Mouse (Mus musculus): ENCODE measurements around the gene Kif5c.

- no peak for TF ChIP-seq CTCF (IDR thresholded peaks at IDR 0.05; ENCODE audit: insufficient read depth, low read length)
- no peak for TF ChIP-seq POLR2A (IDR thresholded peaks at IDR 0.05; ENCODE audit: borderline replicate concordance, extremely low read depth, low read depth, low read length)
Observed at GRCm38 (mm10) chr2:49698851-49699250, 79.8 kb downstream of the Kif5c start.
